Mouse (Mus musculus) urinary bladder, postnatal 14 days (tissue): Measurements from ENCODE around the gene Bicdl2.
A peak's percentile ranks its signal among the peaks of the same experiment; 100 is the strongest.

Experiments used
- DNase-seq: peaks from one replicate; pipeline ENCODE4 v3.0.0; 2021; ENCODE audit warnings: low spot score

Gene Bicdl2

DNA sequence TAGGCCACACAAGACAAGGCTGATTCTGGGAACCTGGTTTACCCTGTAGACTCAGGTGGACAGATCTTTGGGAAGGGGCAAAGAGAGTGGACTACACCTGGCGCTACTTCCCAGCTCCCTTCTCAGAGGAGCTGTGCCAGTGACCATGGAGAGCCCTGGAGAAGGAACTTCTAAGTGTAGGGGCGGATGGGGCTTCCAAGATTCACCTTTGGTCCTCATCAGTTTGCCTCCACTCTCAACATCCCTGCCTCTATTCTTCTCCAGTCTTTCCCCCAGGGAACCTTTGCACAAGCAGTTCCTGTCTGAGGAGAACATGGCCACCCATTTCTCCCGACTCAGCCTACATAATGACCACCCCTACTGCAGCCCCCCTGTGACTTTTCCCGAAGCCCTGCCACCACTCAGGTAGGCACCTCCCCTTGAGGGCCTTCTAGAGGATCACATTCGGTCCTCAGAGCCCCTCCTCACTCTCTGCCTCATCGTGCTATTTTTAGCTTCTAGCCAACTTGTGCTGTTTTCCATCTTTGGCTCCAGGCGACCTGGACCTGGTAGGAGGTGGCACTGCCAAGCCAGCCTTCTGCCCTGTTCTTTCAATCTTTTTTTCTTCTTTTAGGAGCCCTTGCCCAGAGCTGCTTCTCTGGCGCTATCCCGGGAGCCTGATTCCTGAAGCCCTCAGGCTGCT lies 14.1 kb downstream of the Bicdl2 start:
- DNase-seq = no peak

DNA sequence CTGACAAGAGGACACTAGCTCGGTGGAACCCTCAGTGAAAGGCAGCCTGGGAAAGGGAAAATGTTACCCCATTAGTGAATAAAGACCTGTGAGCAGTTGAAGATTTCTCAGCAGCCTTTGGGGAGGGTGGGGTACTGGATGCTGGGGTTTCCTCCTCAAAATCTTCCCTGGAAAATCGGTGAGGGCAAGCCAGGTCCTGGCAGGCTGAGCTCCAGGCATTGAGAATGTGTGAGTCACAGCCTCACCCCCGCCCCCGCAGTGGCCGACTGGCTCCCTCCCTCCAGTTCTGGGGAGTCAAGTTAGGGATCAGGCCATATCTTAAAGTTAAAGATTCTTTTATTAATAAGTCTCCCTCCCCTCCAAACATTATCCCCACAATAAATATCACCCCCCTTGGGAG lies 14.8 kb downstream of the Bicdl2 start:
- peak; percentile 90 for DNase-seq

DNA sequence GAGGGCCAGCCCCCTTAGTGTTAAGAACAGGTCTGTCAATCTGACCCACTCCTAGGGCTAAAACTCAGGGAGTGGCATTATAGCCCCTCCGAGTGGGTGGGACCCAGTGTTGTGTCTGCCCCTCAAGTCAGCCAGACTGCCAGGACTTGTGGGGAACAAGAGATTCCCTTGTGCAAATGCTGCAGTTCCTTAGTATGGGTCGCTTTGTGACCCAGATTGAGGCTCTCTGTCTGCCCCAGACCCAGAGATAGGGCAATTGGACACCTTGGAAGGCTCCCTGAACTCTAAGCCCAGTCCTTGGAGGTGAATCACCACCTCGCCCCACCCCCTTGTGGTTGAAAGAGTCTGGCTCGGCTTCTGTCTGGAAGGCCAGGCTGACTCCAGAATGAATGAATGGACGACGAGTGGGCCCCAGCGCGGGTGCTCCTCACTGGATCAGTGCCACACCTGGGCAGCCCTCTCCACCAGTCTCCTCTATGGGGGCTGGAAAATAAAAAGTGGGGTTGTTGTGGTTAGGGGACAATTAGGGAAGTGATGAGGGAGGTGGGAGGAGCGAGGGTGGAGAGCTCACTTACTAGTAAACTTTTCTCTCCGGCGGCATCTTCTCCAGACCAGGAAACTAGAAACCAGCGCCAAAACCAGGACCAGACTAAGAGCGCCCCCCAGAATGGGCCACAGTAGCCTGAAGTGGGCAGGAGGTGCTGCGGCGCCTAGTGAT lies 15.4 kb downstream of the Bicdl2 start:
- DNase-seq = peak; percentile 85

DNA sequence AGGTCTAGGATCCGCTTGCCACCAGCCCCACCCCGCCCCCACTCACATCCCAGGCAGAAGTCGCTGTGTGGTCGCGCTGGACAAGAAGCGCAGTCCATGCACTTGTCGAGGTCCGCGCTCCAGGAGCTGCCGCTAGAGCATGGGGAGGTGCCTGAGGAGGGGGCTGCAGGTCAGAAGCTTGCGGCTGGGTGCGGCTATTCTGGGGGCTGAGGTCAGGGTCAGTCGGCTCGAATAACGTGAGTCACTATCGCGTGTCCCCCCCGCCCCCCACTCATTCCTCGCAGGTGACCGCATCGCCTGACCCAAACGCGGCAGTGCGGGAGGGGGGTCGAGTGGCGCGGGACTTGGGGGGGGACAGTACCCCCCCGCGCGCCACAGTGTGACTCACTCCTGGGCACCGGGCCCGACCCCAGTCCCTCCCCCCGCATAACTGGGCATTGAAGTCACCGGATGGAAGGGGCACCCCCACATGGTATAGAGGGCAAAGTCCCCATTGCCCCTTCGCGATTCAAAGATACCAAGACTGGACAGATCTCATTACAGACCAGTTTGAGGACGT lies 16.2 kb downstream of the Bicdl2 start:
- DNase-seq = peak; percentile 68

DNA sequence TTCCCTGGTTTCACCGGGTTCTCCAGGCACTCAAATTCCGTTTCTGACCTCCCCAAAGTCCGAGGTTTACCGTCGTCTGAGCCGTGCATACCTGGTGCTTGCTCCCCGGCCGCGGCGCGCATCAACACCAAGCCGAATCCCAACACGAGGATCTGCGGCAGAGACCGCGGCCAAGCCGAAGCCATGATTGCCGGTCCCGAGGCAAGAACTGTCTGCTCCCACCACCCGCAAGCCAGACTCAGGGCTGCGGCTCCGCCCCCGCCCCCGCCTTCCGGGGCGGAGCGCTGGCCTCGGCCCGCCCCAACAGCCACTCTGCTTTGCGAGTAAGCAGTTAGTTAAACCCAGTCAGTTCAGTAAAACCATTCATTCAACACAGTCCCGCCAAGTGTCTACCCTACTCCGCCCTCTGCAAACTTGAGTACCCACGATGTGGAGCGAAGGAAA lies 17.0 kb downstream of the Bicdl2 start, which contains the start of gene Tnfrsf12a:
Tnfrsf12a (minus strand) TSS at position 233 of the 444 bp plus-strand sequence.
- DNase-seq = peak; percentile 85

DNA sequence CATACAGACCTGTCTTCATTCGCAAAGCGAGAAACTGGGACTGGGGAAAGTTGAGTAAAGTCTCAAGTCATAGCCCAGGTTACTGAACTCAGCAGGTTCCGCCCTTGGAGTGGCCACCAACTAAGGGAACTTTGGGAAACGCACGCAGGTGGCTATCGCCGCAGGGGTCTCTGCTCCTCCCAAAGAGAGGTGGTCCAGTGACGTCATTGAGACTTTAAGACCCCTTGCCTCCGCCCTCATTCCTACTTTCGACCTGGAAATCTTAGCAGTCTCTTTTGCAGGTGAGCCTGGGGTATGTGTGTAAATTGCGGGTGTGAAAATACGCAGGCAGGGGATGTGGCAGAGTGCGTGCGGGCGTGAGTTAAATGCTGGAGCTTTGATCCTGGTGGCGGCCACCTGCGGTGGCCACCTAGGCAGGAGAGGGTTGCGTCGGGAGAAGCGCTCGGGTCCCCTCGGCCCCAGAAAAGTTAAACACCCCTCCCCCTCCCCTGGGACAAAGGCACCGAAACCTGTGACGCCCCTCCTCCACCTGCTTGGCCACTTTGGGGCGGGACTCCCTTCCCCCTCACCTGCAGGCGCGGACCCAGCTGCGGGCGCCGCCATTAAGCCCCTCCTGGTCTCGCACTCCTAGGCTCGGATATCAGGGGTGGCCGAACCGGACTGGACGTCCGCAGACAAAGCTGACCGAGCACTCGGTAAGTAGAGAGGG lies 19.0 kb downstream of the Bicdl2 start, which contains the start of gene Cldn6:
Cldn6 (plus strand) TSS at position 123 of the 709 bp plus-strand sequence.
- no peak for DNase-seq

DNA sequence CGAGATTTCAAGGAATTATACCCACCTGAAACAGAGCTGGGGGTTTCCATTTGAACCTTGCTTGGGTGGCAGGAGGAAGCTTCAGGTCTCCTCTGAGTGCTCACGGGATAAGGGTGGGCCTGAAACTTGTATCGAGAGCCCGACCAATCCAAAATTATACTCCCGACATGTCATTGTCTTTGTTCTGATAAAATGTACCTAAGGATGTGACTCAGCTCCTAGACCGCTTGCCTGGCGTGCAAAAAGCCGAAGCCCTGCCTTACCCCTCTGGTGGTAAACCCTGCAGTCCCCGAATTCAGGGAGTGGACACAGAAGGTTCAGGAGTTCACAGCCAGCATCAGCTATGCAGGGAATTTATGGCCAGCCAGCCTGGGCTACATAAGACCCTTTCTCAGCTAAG lies 20.0 kb downstream of the Bicdl2 start:
- DNase-seq = no peak

DNA sequence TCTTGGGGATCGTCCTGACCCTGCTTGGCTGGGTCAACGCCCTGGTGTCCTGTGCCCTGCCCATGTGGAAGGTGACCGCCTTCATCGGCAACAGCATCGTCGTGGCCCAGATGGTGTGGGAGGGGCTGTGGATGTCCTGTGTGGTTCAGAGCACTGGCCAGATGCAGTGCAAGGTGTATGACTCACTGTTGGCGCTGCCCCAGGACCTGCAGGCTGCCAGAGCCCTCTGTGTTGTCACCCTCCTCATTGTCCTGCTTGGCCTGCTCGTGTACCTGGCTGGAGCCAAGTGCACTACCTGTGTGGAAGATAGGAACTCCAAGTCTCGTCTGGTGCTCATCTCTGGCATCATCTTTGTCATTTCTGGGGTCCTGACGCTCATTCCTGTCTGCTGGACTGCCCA lies 20.8 kb downstream of the Bicdl2 start:
- DNase-seq = peak; percentile 65

DNA sequence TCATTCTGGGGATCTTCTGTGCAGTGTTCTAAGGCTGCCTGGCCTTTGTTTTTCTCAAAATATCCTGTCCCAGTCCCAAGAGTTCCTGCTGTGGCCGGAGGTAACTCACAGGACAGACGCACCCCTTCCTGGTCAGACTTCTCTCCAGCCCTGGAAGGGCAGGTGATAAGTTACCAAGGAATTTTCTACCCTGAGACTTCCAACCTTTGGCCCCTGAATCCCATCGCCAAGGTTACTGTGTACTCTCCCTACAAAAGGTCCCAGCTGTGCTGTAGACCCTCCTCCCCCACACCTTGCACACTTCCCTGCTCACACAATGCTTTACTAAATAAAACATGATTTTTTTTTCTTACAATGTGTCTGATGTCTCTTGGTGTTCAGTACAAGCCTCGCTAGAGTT lies 21.8 kb downstream of the Bicdl2 start:
- no peak for DNase-seq

DNA sequence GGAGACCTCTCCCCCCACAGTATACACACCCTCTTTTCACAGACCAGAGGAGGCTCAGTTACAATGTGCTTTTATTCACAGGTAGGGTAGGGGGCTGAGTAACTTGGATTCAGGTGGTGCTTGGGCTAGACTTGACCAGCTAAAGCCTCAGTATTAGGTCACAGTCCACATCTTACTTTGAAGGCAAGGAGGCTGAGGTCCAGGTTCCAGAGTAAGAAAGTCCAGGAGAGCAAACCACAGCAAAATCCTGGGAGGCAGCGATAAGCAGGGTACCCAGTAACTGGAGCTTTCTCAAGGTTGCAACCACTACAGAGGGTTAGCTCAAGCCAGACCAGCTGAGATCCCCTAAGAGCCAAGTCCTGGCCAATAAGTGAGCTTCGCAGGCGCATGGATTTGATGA lies 22.2 kb downstream of the Bicdl2 start:
- DNase-seq = no peak

DNA sequence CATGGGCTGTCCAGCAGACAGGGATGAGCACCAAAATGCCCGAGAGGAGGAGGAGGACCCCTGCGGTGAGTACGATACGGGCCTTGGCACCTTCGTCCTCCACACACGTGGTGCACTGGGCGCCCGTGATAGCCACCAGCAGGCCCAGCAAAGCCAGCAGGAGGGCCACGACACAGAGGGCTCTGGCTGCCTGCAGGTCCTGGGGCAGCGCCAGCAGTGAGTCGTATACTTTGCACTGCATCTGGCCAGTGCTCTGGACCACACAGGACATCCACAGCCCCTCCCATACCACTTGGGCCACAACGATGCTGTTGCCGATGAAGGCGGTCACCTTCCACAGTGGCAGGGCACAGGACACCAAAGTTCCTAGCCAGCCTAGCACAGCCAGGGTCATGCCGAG lies 22.9 kb downstream of the Bicdl2 start:
- no peak for DNase-seq

DNA sequence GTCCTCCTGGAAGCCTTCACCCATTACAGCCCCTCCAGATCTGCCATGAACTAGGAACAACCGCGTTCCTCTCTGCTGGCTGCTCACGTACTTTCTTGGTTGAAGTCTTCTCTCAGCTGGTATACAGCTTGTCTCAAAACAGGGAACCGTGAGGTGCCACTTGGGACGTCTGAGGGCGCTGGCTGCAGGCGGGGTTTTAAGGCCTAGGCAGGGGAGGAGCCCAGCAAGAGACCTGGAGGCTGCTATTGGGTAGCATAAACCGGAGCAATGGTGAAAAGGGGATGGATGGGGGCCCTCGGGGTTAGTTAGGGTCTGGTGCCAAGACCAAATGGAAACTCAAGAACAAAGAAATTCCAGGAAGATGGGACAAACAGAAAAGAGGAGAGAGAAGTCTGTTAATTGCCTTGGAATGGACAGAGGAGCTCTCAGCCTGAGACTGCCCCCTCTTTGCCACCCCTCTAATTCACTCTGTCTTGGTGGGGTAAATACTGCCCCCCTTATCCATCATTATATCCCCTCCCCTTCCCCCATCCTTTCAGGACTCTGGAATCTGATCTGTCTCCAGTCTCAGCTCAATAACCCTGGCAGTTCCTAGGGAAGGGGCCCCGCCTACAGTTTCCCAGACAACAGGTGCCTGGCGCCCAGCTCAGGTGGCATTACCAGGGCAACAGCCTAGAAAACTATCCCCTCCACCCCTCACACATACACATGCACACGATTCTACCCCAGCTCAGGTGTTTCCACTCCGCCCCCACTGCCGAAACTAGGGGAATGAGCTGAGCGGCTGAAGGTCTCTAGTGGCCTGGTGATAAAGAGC lies 23.8 kb downstream of the Bicdl2 start, which contains the start of gene Cldn9:
Cldn9 (minus strand) TSS at position 171 of the 817 bp plus-strand sequence.
- DNase-seq = no peak

DNA sequence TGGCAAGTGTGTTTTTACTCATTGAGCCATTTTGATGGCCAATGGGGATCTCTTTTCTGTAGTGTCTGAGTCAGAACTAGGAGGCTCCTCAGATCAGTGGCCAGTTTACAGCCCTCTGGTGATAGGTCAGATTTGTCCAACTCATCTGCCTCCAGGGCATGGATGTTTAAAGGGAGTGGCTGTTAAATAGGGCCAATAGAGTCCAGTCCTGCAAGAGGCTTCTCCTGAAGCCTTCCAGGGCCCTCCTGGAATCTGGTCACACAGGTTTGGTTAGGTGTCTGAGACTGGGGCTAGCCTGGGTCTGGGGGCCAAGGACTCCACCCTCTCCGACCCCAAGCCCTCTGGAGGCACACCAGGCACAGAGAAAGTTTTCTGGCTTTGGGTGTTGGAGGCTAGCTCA lies 34.2 kb downstream of the Bicdl2 start:
- no peak for DNase-seq

DNA sequence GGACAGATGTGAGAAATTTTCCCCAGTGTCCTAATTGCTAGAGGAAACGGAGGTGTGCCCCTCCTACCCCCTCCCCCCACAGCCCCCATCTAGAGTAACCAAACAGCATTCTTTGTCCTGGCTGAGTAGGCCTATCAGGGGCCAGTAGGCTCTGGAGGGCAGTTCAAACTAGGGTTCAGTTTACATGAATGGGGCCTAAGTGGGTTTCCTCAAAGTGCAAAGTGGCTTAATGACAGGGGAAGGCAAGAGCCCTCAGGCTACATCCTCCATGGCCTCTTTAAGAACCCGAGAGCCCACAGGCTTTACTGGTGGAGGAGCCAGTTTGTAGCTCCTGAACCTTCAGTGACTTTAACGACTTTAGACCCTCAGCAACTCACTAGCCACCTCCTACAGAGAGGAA lies 35.5 kb downstream of the Bicdl2 start:
- DNase-seq = no peak

DNA sequence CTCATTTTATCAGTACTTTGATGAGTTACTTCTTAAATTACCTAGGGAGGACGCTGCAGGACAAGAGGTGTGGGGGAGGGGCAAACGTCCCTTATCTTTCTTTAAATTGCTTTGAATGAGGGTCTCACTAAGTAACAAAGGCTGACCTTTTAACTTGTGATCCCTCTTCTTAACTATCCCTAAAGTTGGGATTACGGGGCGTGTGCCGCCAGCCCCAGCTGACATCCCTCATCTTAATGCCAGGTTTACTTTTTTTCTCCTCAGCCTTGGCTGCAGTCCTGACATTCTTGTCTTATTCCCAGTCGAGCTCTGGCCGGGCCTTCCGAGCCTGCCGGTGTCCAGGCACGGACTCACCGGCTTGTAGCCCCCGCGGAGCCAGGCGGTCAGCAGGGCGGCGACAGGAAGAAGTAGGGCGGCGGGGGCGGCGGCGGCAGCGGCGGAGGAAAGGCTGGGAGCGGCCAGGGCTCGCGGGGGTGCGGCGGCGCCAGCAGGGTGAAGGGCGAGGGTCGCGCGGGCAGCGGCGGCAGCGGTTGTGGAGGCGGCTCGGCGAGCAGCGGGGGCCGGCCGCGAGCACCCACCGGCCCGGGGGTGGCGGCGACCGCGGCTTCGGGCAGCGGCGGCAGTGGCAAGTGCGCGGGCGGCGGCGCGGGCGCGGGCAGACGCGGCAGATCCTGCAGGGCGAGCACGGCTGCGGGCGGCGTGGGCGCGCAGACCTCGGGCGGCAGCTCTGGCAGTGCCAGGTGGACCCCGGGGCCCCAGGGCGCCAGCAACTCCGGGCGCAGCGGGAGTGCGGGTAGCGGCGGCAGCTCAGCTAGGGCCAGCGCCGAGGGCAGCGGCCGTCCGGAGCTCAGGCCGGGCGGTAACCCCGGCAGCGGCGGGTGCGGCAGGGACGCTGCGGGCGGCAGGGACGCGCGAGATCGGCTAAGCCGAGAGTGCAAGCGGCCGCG lies 39.1 kb downstream of the Bicdl2 start:
- DNase-seq = peak; percentile 52

DNA sequence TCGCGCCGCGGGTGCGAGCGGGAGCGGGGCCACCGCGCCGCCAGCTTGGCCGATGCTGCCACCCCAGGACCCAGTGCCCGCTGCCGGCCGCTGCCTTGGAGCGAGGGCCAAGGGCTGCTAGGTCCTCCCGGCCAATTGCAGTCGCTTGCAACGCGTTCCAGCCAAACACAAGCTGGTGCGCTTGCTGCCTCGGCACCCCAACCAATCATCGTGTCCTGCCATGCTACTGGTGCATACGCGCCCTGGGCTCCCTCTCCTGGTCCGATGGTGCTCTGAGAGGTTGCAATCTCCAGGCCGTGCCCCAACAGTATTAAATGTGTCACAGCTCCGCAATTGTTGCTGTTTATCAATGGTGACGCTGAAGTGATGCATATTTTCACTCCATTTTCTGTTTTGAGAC lies 39.8 kb downstream of the Bicdl2 start:
- DNase-seq = peak; percentile 92

DNA sequence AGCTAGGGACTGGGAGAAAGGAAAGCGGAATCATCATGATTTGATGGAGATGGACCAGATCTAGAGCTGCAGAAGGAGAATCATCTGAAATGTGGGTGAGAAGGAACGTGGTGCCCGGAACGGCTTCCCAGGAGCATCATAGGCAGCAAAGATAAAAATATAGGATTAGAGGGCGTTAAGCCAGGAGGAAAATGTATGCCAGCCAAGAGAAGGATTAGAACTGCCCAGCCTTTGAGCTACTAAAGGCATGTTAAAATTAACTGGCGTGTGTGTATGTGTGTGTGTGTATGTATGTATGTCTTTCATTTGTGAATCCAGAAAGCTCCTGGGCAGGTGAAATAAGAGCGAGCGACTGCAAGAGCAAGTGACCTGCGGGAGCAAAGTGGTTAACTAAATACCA lies 43.0 kb downstream of the Bicdl2 start:
- DNase-seq = no peak

DNA sequence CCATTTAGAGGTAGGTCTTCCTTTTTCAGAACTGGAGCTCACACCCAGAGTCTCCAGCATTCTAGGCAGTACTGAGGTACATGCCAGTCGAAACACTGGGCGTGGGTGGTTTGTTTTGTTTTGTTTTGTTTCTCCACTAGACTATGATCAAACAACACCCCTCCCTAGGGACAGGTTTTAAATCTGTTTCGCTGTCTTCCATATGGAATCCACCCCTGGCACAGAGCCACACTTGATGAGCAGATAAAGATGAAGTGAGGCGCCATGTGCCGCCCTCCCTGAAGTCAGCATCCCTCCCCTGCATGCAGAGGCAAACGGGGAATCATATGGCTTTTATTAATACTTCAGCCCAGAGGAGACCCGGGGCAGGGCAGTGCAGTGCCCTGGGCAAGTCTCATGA lies 44.4 kb downstream of the Bicdl2 start:
- no peak for DNase-seq

DNA sequence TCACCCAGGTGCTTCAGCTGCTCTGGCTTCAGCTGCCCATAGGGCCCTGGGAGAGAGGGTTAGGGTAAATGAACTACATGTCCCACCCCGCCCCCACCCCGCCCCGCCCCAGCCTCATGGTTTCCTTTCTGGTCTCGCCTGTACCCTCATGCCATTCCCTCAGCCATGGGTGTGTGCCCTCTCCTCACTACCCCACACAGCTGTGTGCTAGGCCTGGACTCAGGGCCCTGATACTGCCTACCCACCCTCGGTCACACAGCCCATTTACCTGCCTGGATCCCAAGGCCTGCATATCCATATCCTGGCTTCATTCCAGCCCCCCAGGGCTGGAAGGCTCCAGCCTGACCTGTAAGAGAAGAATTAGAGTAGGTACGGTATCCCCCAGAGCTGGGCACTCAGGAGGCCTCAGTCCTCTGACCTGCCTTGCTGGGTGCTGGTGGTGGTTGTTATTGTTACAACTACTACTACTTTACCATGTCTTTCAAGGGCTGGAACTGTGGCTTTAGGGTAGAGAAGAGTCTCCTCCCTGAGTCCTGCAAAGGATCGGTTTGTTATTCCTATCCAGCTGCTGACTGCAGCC lies 45.3 kb downstream of the Bicdl2 start:
- no peak for DNase-seq

DNA sequence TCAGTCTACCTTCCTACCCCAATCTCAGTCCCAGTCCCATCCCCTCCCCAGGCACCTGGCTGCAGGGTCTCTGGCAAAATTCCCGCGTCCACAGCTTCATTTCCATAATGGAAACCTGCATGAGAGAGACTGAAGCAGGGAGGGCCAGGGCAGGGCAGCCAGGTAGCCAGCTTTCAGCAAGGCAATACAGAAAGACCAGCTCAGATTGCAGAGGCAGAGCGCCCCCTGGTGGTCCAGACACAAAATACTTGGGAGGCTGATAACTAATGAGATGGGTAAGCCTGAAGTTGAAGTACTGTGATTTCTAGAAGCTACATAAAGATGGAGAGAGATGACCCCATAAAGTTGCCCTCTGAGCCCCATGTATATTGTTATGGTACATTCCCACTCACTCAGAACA lies 45.9 kb downstream of the Bicdl2 start:
- DNase-seq = peak; percentile 78
